9 mouse cellular contexts compared by ENCODE assay signal in genomic region chr7:39487159-39487853, GRCm38 (mm10). TPM values are rescaled to one million over a fixed set of nuclear protein-coding genes. Genes with fewer than 3 reads are reported as not detected.
DNase-seq lines count a peak whose midpoint lies in the region; ATAC-seq lines count a peak whose summit lies in the region.
"Had no signal": no experiment of that assay in that cellular context is flagged by ENCODE, and none has a peak within 500 bp of the region (broad histone marks: within the 10 kb centered on the region; RNA-seq: fewer than 3 reads in every experiment).

No protein-coding gene starts in this region.

- no peaks in the 10 kb centered on the region for H3K4me1 ChIP-seq in heart, embryonic 16.5 days (ENCODE audit: control insufficient read depth, insufficient read depth, low read length)
- no peaks in the 10 kb centered on the region for H3K4me1 ChIP-seq in neural tube, embryonic 12.5 days

- H3K9me3 ChIP-seq in heart, embryonic 16.5 days (replicated peaks; ENCODE audit: control insufficient read depth, low read length) = no peaks in the 10 kb centered on the region
- no peaks in the 10 kb centered on the region for H3K9me3 ChIP-seq in neural tube, embryonic 12.5 days

- H3K36me3 ChIP-seq in heart, embryonic 16.5 days (ENCODE audit: control insufficient read depth, insufficient read depth) = no peaks in the 10 kb centered on the region
- H3K36me3 ChIP-seq in neural tube, embryonic 12.5 days = no peaks in the 10 kb centered on the region

- peak overlapping the region; percentile 74 for H3K4me2 ChIP-seq in heart, embryonic 16.5 days (ENCODE audit: low read depth, low read length)
- peak overlapping the region; percentile 71 for H3K4me2 ChIP-seq in neural tube, embryonic 12.5 days (replicated peaks)

- DNase-seq in left cerebral cortex, postnatal 14 days (ENCODE audit: low spot score in 2 of 2) = peak; percentile 16 to 32
- no peak for DNase-seq in left cerebral cortex, adult 11 months (ENCODE audit: low spot score)
- peak; percentile 71 to 72 for DNase-seq in cerebellum, postnatal 14 days
- peak; percentile 4 for DNase-seq in liver
- DNase-seq in gastrocnemius, postnatal 14 days = no peak
- no peak for DNase-seq in thymus, postnatal 14 days

- peak overlapping the region; percentile 51 for H3K4me3 ChIP-seq in heart, embryonic 16.5 days (ENCODE audit: low read length)
- H3K4me3 ChIP-seq in neural tube, embryonic 12.5 days = peak overlapping the region; percentile 52

- peak overlapping the region; percentile 57 for H3K9ac ChIP-seq in heart, embryonic 16.5 days (ENCODE audit: low read length)
- peak overlapping the region; percentile 67 for H3K9ac ChIP-seq in neural tube, embryonic 12.5 days

- 17% methylated on average over 23 of the region's 23 CpGs for WGBS in heart, embryonic 16.5 days
- 20% methylated on average over 23 of the region's 23 CpGs for WGBS in neural tube, embryonic 12.5 days

- intact Hi-C loops in left cerebral cortex, postnatal 14 days (cut with DNase I) = no loop called here
- intact Hi-C loops in gastrocnemius, postnatal 14 days (cut with DNase I; ENCODE audit: low total_unique reads) = no loop called here

- no peak; the same call in 1 of the 2 replicates for ATAC-seq in heart, embryonic 16.5 days (replicated peaks; ENCODE audit: extremely low read depth, insufficient read depth, low FRiP score)
- peak; percentile 72 for ATAC-seq in neural tube, embryonic 12.5 days (ENCODE audit: low FRiP score, low read depth)

- H3K27me3 ChIP-seq in heart, embryonic 16.5 days (ENCODE audit: control insufficient read depth, insufficient read depth, low read length) = no peaks in the 10 kb centered on the region
- H3K27me3 ChIP-seq in neural tube, embryonic 12.5 days (replicated peaks) = no peaks in the 10 kb centered on the region

- H3K27ac ChIP-seq in heart, embryonic 16.5 days (ENCODE audit: low read length) = no peak overlapping the region
- no peak overlapping the region for H3K27ac ChIP-seq in neural tube, embryonic 12.5 days
- H3K27ac ChIP-seq: macrophage had no signal

RNA-seq across cellular contexts. Expression of gene Zfp619, which starts 30.3 kb away (rescaled TPM):
- 1 to 10 TPM; 4.4 TPM for total RNA-seq in left cerebral cortex, postnatal 14 days (2021)
- 1.2 and 1.5 TPM in 2 replicates for polyA plus RNA-seq in heart, embryonic 16.5 days (2015; fragmentation: Nextera tagmentation; extraction: Ambion mirVana)
- 3.2 and 3.4 TPM in 2 replicates for polyA plus RNA-seq in neural tube, embryonic 12.5 days (2016; fragmentation: Nextera tagmentation; extraction: Ambion mirVana)
- total RNA-seq in gastrocnemius, postnatal 14 days (2021) = 1 to 10 TPM in 1 of 2 experiments, under 1 TPM in 1; 1.00 to 1.1 TPM

Comparison
In these comparisons a context has a peak if more than half of its experiments do, and no peak if none do; other contexts are left out.
1. DNase-seq: peak in left cerebral cortex, postnatal 14 days (2 of 2), cerebellum, postnatal 14 days (2 of 2) and liver (single experiment); none in left cerebral cortex, adult 11 months (single experiment), gastrocnemius, postnatal 14 days (single experiment) and thymus, postnatal 14 days (single experiment).